Mouse (Mus musculus): ENCODE measurements around the gene Slc22a20.

Slc22a20 gene

DNA sequence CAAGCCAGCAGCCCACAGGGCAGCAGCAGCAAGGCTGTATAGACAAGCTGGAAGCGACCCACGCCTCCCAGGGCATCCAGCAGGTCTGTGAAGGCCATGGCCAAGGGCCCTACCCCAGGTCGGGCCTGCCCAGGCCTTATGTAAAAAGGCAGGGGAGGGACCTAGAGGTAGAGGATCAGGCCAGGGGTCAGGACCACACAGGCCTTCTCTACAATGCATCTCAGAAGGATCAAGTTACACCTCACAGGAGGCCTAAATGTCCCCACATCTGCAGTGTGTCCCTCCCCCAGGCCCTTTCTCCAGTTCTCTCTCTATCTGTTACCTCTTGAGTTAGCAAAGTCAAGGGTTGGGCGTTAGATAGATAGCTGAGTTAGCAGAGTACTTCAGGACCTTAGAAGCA is at the start of gene Slc22a20:
TSS of gene Slc22a20 (minus strand) at position 101 of the 400 bp plus-strand sequence.
- DNase-seq, result no peak

- no peak for DNase-seq
These were observed 44.8 kb upstream of the Slc22a20 start for GRCm38 (mm10) chr19:6030520-6031280.

DNA sequence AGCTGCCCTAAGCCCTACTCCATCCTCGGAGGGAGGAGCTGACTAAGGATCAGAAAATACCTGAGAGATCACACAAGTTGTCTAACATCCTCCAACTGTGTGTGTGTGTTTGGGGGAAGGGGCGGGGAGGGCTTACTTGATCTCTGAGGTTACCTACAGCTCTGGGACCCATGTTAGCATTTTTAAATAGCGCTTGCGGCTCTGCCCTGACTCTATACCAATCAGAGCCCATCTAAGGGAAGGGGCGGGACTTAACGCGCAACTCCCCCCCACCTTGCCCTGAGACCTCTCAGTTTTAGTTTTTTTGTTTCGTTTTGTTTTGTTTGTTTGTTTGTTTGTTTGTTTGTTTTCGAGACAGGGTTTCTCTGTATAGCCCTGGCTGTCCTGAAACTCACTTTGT is 43.5 kb upstream of the Slc22a20 start:
- DNase-seq, result no peak

- peak in 1 of 2 experiments; percentile 34 for DNase-seq
These were observed 43.0 kb upstream of the Slc22a20 start for GRCm38 (mm10) chr19:6028991-6029390.

GRCm38 (mm10) chr19:6023930-6024329 is 38.0 kb upstream of the Slc22a20 start:
- DNase-seq, result no peak

DNA sequence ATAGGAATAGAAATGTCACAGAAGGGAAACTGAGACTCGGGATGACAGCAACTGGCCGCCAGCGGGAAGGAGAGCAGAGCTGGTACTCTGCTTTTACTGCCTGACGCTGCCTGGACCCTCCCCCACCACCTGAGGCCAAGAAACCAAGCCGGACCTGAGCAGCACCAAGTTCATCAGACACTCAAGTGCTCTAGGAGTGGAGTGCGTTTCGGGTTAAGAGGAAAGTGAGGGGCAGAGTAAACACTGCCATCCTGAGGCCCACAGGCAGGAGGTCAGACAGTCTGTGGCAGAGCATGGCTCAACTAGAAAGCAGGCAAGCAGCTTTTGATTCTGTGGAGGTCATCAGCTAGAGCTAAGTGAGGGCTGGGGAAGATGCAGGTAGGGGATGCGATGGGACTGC is 37.1 kb upstream of the Slc22a20 start:
- peak; percentile 22 to 50 for DNase-seq

DNA sequence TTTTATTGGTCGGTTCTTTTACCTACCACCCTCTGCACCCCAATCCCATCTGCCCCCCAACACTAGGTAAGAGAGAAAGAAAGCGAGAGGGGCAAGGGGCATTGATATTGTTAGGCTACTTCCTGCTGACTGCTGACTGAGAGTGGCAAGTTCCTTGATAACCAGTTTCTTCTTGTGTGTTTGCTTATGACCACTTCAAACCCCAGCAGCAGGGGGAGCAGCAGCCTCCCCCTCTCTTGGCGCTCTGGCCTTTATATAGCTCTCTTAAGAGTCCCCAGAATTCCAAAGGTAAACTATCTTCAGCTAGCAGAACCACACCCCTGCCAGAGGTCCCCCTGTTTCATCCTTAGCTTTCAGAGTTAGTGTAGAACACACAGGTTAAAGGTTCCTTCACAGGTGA is 34.3 kb upstream of the Slc22a20 start:
- DNase-seq, result no peak

GRCm38 (mm10) chr19:6018142-6019089 is 32.5 kb upstream of the Slc22a20 start:
- DNase-seq, result peak; percentile 87 to 91

DNA sequence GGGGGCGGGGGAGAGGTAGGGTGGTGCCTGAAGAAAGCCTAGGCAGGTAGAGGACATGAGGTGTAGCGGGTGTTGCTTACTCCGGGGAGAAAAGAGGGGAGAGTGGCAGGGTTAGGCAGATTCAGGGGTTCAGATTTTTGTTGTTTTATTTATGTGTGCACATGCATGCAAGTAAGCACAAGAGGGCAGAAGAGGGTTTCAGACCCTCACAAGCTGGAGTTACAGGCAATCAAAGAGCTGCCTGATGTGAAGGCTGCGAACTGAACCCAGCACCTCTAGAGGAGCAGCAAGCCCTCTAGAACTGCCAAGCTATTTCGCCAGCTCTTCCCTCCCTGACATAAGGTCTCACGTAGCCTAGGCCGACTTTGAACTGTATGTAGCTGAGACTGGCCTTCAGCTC is 30.6 kb upstream of the Slc22a20 start:
- no peak for DNase-seq

DNA sequence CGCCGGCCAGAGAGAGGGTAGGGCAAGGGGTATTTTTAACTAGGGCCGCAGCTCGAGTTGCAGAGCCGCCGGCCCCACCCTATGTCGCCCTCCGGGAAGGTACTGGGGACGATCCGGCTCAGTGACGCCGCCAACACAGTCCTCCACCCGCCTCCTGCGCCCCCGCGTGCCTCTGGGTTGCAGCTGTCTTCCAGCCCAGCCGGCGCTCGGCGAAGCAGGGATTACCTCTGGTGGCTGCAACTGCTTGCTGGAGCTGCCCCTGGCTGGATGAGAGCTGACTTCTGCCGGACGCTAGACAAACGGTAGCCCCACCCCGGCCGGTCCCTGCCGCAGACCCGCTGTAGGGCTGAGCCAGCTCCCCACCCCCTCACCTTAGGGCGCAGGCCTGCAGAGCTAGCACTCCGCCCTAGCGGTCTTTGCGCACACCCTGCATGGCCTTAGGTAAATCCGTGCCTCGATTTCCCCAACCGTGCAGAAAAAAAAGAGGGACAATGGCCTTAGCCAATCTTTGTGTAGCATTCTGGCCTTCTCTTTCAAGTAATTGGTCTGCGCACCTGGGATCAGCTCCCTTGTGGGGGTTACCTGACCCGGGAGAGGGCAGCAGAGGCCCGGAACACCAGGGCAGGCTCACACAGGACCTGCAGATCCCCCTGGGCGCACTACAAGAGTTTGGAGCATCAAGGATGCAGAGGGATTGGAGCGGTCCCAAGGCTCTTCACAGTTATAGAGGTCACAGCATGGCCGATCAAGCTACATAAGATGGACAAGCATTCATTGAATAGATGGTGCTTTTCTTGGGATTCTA is 29.8 kb upstream of the Slc22a20 start, which contains the start of gene Capn1:
TSS of gene Capn1 (minus strand) at position 387 of the 805 bp plus-strand sequence.
- DNase-seq, result peak; percentile 84 to 85

- DNase-seq, result peak; percentile 66 to 67
These were observed 29.1 kb upstream of the Slc22a20 start for GRCm38 (mm10) chr19:6014991-6015510.

DNA sequence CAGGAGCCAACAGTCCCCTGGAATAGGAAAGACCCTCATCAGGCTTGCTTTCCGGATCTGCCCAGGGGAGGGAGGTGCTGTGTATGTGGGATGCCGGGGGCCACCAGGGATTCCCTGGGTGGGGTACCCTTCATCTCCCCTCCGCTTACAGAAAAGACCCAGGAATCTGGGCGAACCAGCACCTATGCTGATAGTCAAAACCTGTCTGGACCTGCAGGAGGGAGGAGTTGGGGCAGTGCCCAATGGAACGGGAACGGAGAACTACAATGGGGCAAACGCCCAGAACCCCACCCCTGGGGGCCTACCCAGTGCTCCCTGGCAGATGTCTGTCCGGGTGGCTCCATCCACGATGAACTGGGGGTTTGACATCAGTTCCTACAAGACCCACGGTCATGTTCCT is 27.7 kb upstream of the Slc22a20 start:
- DNase-seq, result no peak

DNA sequence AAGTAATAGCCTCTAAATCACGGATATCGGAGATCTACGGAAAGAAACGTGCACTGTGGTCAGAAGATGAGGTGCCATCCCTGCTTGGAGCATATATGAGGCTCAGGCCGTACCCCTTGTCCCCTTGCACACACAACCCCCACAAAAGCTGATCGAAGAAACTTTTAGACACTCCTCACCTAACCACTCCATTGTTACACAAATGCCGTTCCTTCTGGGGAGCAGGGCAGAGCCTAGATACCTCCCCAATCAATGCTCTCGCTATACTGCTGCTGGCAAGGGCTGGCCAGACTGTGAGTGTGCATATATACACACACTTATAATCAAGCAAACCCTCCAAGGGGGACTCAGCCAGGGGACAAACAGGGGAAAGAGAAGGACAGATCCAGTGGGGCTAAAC is 23.2 kb upstream of the Slc22a20 start:
- no peak for DNase-seq

GRCm38 (mm10) chr19:6007013-6007412 is 21.1 kb upstream of the Slc22a20 start:
- no peak for DNase-seq

GRCm38 (mm10) chr19:6005541-6005940 is 19.6 kb upstream of the Slc22a20 start:
- no peak for DNase-seq

DNA sequence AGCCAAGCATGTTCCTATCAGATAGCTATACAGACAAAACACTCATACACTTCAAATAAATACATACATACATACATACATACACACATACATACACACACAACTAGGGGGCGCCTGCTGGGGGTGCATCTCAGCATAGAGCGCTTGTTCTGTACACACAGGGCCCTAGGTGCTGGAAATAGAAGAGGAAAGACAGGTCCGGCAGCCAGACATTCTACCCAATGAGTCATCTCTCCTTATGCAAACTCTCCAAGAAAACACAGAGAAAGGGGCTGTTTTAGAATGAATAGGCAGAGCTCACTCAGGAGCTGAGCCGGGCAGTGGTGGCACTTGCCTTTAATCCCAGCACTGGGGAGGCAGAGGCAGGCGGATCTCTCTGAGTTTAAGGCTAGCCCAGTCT is 14.0 kb upstream of the Slc22a20 start:
- DNase-seq, result no peak

DNA sequence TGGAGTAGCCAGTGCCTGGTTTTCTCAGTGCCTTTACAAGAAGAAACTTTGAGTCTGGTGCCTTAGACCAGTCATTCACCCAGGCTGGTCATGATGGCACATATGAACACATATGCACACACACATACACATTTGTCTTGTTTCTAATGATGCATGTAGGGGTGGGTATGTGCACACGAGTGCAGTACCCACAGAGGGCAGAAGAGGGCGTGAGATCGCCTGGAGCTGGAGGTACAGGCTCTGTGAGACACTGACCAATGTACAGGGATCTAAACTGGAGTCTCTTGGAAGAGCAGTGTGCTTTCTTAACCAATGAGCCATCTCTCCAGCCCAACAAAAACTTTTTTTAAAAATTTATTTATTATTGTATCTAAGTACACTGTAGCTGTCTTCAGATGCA is 12.2 kb upstream of the Slc22a20 start:
- no peak for DNase-seq

DNA sequence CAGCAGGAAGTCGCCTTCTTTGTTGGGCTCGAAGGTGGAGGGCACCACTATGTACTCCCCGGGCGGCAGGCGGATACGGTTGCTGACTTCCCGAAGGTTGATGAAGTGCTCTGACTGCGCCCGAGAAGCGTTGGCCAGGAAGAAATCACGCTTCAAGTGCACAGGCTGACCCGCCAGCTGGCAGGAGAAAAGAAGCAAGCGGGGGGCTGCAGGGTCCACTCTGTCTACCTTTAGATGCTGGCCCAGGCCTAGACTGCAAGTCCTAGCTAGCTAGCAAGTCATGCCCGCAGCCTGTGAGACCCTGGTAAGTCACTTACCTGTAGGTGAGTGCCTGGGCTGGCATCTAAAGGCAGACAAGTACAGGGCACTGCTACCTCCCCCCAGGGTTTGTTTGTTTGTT is 8.8 kb upstream of the Slc22a20 start:
- DNase-seq, result no peak

- no peak for DNase-seq
These were observed 6.1 kb upstream of the Slc22a20 start for GRCm38 (mm10) chr19:5992012-5992411.

DNA sequence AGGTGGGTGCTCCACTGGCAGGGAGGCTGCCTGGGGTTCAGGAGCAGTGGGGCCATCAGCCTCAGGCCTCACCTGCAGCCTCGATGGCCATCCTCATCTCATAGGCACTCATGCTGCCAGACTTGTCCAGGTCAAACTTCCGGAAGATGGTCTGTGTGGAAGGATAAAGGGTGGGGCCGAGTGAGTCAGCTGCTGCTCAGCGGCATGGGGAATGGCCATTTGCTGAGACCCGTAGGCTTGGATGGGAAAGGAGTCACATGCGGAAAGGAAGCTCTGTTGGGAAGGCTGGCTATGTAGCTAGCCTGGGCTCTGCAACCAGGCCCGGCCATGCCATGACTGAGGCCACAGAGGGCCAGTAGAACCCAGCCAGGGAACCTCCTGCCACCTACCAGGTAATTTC is 5.5 kb upstream of the Slc22a20 start:
- DNase-seq, result no peak

GRCm38 (mm10) chr19:5990921-5991320 is 5.0 kb upstream of the Slc22a20 start:
- no peak for DNase-seq

- no peak for DNase-seq
These were observed 4.1 kb upstream of the Slc22a20 start for GRCm38 (mm10) chr19:5990033-5990432.

GRCm38 (mm10) chr19:5989585-5989984 is 3.6 kb upstream of the Slc22a20 start:
- no peak for DNase-seq
